Mouse (Mus musculus) layer of hippocampus, postnatal 14 days (tissue): ENCODE measurements around the gene Mcpt4. TPM values are rescaled to one million over a fixed set of nuclear protein-coding genes. Genes with fewer than 3 reads are reported as not detected.

Source experiments
- microRNA-seq, 2 experiments: library from miRNA; unstranded; fragments of <30 nt; microRNA quantifications; one replicate each; pipeline ENCODE4 v1.2.0; 2021
- total RNA-seq, 2 experiments: library from RNA; stranded (reverse); gene quantifications; 2 replicates each; pipeline ENCODE4 v1.2.3; 2021

Gene Mcpt4
- total RNA-seq, 2 experiments from 2014 or later, result not detected

Small RNA genes within 50 kb of the gene (microRNA-seq; reads per million reads assigned to microRNA genes)
- 0 reads per million in 2 experiments for gene Mir6949

Other genes starting within 250 kb of the Mcpt4 start
- gene Nfatc4, start 239.2 kb downstream of the Mcpt4 start, total RNA-seq, result 1 to 10 TPM; 3.5 to 4.0 TPM
- 10 to 100 TPM; 11.3 to 11.4 TPM for gene Nynrin, start 208.3 kb downstream of the Mcpt4 start, total RNA-seq
- under 1 TPM; 0.38 to 0.69 TPM for gene Cbln3, start 177.9 kb downstream of the Mcpt4 start, total RNA-seq
- gene Khnyn, start 177.4 kb downstream of the Mcpt4 start, total RNA-seq, result 10 to 100 TPM; 11.5 to 11.9 TPM
- gene Sdr39u1, start 162.0 kb downstream of the Mcpt4 start, total RNA-seq, result 10 to 100 TPM; 73.9 to 76.0 TPM
- 1 to 10 TPM in 1 of 2 experiments, under 1 TPM in 1; 0.48 to 1.2 TPM for gene Cma1, start 117.6 kb downstream of the Mcpt4 start, total RNA-seq
- gene Cma2, start 111.3 kb downstream of the Mcpt4 start, total RNA-seq, result not detected
- not detected for gene Mcpt1, start 44.3 kb downstream of the Mcpt4 start, total RNA-seq
- not detected for gene Mcpt9, start 31.8 kb downstream of the Mcpt4 start, total RNA-seq
- not detected for gene Mcpt2, start 20.3 kb downstream of the Mcpt4 start, total RNA-seq
- not detected for gene Mcpt8, start 23.0 kb upstream of the Mcpt4 start, total RNA-seq
- gene Ctsg, start 40.3 kb upstream of the Mcpt4 start, total RNA-seq, result not detected
- gene Gzme, start 58.3 kb upstream of the Mcpt4 start, total RNA-seq, result not detected
- gene Gzmd, start 70.3 kb upstream of the Mcpt4 start, total RNA-seq, result not detected
- gene Gzmg, start 97.3 kb upstream of the Mcpt4 start, total RNA-seq, result not detected
- not detected for gene Gzmn, start 112.3 kb upstream of the Mcpt4 start, total RNA-seq
- gene Gzmf, start 149.1 kb upstream of the Mcpt4 start, total RNA-seq, result not detected
- not detected for gene Gzmc, start 172.3 kb upstream of the Mcpt4 start, total RNA-seq
- gene Gzmb, start 199.9 kb upstream of the Mcpt4 start, total RNA-seq, result not detected